Mouse (Mus musculus) telencephalon, adult 2 months (tissue): ENCODE data around the gene Mapk14.

Experiments used
- DNase-seq: peaks from one replicate; pipeline ENCODE4 v3.0.0-alpha.2; 2011; ENCODE audit warnings: low read depth, low spot score

Mapk14 gene

DNA sequence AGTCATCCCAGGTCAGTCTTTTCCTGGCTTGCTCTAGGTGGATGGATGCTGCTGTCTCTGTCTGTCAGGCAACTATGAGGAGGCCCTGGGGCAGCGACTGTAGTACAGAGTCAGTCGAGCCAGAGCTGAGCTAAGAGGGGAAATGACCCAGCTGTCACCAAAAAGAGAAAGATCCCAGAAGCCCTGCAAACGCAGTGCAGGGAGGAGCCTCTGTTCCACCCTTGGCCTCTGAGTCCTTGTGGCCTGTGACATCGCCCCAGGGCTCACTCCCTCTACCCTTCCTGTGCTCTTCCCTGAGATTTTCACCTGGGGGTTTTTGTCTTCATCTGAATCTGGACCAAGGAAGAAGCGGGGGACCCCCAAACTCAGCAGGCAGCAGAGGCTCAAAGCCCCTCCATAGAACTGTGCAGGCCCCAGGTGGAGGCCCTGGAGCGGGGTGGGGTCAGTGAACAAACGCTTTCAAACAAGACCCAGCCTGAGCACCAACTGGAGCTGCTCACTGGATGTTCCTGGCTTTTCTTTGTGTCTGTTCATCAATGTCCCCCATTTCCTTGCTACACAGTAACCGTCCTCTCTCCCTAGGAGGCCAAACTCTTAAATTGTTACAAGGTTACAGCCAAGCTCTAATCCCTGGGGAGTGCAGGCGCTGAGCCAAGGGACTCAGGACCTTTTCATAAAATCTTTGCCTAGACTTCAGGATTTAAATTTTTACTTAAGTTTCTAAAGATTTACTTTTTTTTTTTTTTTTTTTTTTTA is 90.3 kb downstream of the Mapk14 start:
- no peak for DNase-seq

DNA sequence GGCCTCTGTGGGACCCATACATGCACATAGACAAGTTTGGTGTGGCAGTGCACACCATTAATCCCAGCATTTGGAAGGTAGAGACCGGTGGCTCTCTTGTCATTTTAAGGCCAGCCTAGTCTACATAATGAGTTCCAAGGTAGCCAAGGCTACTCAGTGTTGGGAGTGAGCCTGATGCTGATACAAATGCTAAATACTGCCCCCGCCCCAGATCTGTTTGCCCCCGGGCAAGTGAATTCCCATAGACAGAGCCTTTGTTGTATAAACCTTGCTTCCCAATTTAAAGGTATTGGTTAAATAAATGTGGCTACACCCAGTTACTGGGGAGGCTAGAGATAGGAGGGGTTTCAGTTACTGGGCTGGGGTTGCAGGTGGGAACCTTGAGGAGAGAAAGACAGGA is 93.9 kb downstream of the Mapk14 start:
- DNase-seq, result no peak

DNA sequence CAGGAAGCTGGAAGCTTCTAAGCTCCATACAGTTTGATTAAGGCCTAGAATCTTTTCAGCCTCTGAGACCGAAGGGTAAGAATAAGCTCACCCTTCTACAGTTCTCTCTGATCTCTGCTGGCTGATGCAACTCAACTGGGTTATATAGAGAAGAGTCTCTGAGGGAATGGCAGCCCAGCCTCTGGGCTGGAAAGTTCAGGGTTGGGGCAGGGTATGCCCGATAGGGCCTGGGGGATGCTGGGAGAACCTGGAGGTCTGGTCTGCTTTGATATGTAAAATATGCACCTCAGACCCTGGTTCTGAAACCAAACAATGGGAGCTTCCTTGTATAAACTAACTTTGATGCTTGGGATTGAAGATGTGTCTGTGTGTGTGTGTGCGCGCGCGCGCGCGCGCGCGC is 96.4 kb downstream of the Mapk14 start:
- no peak for DNase-seq

DNA sequence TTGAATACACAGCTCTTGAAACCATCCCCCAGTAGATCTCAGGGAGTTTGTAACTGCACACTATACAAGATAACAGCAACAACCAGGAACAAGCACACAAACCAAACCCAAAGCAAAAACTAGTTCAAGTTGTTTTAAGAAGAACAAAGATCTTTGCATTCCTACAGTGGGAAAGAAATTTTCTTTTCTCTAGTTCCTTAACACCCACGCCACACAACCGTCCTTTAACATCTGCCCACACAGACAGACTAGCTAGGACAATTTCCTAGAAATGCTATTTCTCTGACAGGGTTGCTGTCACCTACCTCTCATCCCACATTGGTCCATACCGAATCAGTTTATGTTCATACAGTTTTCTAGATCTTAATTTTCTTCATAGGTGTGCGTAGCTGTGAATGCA is 105.9 kb downstream of the Mapk14 start:
- DNase-seq, result no peak
